Mouse (Mus musculus) spleen, postnatal 14 days (tissue): ENCODE measurements at regions not wholly inside any gene's neighbourhood (a gene's known extent, or its start where the extent isn't known, plus 50 kb on each side); places are given as distances from the start of the nearest gene placed in this dataset.

Experiments used
- DNase-seq, 2 experiments: peaks; one replicate each; pipeline ENCODE4 v3.0.0; 2021 to 2022; ENCODE audit warnings: low spot score in 2 of 2

DNA sequence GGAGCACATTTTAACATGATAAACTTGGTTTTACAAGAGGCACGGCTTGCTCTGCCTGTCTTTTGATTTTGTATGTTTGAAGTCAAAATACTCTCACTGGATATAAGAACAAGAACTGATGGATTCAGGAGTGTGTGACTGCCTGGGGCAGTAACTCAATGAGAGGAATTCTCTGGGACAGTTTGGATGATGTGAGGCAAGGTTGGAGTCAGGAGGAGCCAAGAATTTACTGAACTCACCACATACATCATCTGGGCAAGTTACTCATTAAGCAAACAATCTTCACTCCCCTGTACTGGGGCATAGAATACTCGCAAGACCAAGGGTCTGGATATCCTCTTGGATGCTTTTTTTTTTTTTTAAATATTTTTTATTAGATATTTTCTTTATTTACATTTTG is 87.7 kb upstream of the 4933412E24Rik start:
- DNase-seq, result no peak

DNA sequence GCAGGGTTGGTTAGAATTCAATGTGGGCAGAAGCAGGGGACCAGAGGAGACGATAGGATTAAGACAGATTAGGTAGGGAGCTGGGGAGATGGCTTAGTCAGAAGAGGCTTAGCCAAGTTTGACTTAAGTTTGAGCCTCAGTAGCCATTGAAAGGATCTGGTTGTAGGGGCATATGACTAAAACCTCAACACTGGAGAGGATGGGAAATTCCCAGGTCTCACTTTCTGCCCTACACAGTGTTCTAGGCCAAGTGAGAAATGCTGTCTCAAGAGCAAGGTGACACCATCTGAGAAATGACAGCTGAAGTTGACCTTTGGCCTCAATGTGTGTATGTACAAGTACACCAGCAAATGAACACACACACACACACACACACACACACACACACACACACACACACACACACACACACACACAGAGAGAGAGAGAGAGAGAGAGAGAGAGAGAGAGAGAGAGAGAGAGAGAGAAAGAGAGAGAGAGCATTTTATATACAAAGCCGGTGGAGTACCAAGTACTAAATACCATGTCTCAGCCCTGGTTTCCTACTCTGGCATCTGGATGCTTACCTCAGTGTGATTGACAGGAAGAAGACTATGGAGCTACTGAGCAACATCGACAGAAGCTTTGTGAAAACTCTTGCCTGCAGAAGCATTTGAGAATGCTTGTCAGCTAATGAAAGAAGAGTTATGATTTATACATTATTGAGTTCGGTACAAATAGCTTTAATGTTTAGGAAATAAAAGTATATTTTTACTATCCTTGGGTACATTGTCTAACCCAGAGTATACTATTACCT is 85.3 kb upstream of the 4933412E24Rik start:
- no peak for DNase-seq

DNA sequence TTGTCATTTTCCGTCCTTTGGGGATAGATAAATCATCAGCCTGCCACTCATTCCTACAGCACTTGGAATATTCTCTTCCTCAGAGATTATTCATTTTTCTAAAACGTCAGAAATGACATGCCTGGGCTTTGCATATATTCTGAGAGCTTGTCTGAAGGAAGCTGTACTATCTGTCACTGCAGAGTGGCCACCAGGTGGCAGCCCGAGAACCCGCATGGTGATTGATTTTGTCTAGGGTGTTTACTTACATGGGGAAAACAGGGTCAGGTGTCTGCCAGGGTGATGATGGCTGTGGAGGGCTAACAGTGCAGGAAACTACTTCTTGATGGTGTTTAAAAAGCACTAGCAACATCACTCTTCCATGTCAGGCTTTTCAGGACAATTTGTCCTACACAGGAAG is 80.7 kb upstream of the 4933412E24Rik start:
- peak; percentile 13 to 35 for DNase-seq

DNA sequence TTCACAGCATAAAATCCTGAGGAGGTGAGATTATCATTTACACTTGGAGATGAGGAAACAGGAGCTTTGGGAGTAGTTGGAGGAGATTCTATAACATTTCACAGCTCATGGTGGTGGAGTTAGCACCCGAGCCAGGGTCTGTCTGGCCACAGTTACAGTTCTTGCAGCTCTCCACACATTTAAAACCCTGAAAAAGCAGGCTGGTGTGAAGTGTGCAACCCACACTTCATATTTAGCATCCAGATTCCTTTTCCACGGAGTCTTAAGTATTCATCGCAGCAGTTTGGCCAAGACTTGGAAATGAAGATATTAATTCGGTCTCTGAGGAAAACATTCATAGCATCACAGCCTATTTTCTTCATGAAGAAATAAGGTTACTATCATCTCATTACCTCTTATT is 79.7 kb upstream of the 4933412E24Rik start:
- no peak for DNase-seq

DNA sequence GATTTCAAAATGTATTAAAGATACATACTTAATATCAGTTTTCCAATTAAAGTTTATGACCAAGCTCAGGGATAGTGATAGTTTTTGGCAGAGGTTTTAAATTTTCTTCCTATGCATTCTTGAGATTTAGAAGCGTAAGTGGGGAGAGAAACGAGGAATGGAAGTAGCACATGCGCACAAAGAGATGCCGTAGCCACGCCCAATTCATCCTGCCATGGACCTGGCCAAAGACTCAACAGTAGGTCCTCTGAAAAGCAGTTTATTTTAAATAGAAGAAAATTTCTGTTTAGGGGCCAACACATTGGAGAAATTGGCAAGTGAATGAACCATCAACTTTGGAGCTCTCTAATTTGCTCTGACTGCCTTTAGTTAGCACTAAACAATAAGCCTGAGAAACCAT is 73.5 kb upstream of the 4933412E24Rik start:
- no peak for DNase-seq

DNA sequence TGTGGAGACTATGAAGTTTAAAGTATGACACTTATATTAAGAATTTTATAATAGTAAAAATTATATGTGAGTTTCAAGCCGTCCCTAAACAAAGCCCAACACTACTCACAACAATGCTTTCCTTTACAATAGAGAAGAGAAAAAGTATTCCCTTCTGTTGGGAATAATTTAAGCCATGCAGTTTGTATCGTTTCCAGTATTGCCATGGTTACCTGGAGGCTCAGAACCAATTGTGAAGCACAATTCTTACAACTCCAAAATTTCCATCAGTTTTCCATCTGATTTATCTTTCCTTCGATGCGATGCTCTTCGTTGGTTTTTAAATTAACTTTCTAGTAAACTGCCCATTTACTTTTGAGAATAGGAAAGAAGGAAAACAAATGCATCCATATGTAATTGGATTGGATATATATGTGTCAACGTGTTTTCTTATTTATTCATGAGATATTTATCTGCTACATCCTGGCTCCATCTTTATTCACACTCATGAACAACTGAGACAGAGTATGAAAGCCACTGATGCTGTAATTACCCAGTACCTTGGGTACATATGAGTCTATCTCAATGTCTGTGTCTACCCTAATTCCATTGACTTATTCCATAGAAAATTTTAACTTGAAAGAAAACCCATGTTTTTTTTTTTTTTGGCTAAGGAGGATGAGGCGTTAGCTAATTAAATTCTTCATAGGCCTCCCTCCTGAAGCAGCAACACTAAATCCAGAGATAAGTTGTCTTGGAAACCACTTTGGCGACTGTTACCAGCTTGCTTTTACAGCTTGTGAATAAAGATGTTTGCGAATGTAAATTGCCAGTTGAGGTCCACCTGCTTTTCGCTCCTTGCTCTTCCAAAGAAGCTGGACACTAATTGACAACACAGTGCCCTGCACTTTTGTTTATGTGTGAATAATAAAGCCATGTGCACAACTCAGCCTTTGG is 72.8 kb upstream of the 4933412E24Rik start:
- no peak for DNase-seq
